Mouse (Mus musculus) stomach, embryonic 15.5 days (tissue): Measurements from ENCODE around the gene Tagln. TPM values are rescaled to one million over a fixed set of nuclear protein-coding genes. Genes with fewer than 3 reads are reported as not detected.

Experiments used
- ATAC-seq: fragments of 200-750 bp; cut with Nextera tagmentation; 2 replicates; pipeline ENCODE4 v1.8.0; 2017; ENCODE audit warnings: low read depth, moderate number of reproducible peaks, moderate TSS enrichment; ENCODE audit not compliant: insufficient read depth, low FRiP score
- H3K27ac ChIP-seq: fragments of 300-500 bp; sonication (generic); 2 replicates; pipeline ENCODE4 v1.5.1; 2015; ENCODE audit warnings: mild to moderate bottlenecking, inconsistent platforms
- H3K27me3 ChIP-seq: fragments of 300-500 bp; sonication (generic); replicated peaks from 2 replicates; pipeline ENCODE4 v1.6.1; 2015; ENCODE audit warnings: inconsistent platforms
- H3K36me3 ChIP-seq: fragments of 300-500 bp; sonication (generic); 2 replicates; pipeline ENCODE4 v1.6.1; 2015; ENCODE audit warnings: inconsistent platforms
- H3K4me1 ChIP-seq: fragments of 300-500 bp; sonication (generic); 2 replicates; pipeline ENCODE4 v1.6.1; 2015; ENCODE audit warnings: inconsistent platforms
- H3K4me2 ChIP-seq: fragments of 300-500 bp; sonication (generic); 2 replicates; pipeline ENCODE4 v1.6.1; 2015; ENCODE audit warnings: mild to moderate bottlenecking, inconsistent platforms
- H3K4me3 ChIP-seq: fragments of 300-500 bp; sonication (generic); replicated peaks from 2 replicates; pipeline ENCODE4 v1.5.1; 2015; ENCODE audit warnings: inconsistent platforms
- H3K9ac ChIP-seq: fragments of 300-500 bp; sonication (generic); 2 replicates; pipeline ENCODE4 v1.6.1; 2015; ENCODE audit warnings: inconsistent platforms
- H3K9me3 ChIP-seq: fragments of 300-500 bp; sonication (generic); 2 replicates; pipeline ENCODE4 v1.6.1; 2016; ENCODE audit warnings: inconsistent platforms
- WGBS: fragments of 180-500 bp; shearing (Covaris S2); methylation state at CpG from one replicate; pipeline ENCODE4 v1.1.7; 2015; 5-methylcytosine and 5-hydroxymethylcytosine counted together
- polyA plus RNA-seq: library from polyadenylated mRNA; unstranded; fragments of >200 nt; fragmentation: Nextera tagmentation; extraction: Ambion mirVana; gene quantifications from 2 replicates; pipeline ENCODE4 v1.2.1, GENCODE M21; 2015

Gene Tagln
- polyA plus RNA-seq, 1 experiment from 2014 or later, result 441 TPM

DNA sequence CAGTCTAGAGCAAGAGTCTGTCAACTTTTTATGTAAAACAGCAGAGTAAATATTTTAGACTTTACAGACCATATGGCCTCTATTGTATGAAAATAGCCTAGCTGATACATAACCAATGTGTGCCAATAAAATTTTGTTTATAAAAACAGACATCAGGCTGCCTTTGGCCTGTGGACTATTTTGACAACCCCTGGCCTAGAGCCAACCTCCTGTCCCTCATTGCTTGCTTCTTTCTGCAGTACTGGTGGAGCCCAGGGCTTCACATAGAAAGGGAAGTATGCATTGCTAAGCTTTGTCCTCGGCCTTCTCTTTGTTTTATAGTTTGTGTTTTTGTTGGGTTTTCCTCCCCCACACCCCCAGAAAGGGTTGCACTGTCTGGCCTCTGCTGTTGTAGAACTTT is 3.9 kb downstream of the Tagln start:
- Histone ChIP-seq H3K4me1 (peaks cover 12% of the 10 kb centered on the region; the same call in 1 of the 2 replicates), H3K27me3 (no peaks in the 10 kb centered on the region), H3K4me3 (no peak overlapping the region), H3K36me3 (peaks cover 33% of the 10 kb centered on the region), H3K9me3 (no peaks in the 10 kb centered on the region), H3K9ac (no peak overlapping the region), H3K27ac (peak overlapping the region; percentile 66), H3K4me2 (peak overlapping the region; percentile 36)
- no peak for ATAC-seq
- 41% methylated on average over 1 of the region's 1 CpGs for WGBS

- ATAC-seq, result no peak
- Histone ChIP-seq H3K4me3 (no peak overlapping the region), H3K27ac (no peak overlapping the region), H3K27me3 (no peaks in the 10 kb centered on the region), H3K36me3 (peaks cover 37% of the 10 kb centered on the region), H3K4me2 (no peak overlapping the region), H3K4me1 (peaks cover 7% of the 10 kb centered on the region; the same call in 1 of the 2 replicates), H3K9me3 (no peaks in the 10 kb centered on the region), H3K9ac (no peak overlapping the region)
- 79% methylated on average over 5 of the region's 5 CpGs for WGBS
Observed at GRCm38 (mm10) chr9:45929285-45929684, 6.6 kb downstream of the Tagln start.

GRCm38 (mm10) chr9:45919895-45920294 is 16.0 kb downstream of the Tagln start:
- peaks cover 49% of the 10 kb centered on the region for H3K36me3 ChIP-seq
- H3K4me2 ChIP-seq, result no peak overlapping the region
- no peak overlapping the region for H3K9ac ChIP-seq
- 59% methylated on average over 1 of the region's 1 CpGs for WGBS
- H3K27me3 ChIP-seq, result no peaks in the 10 kb centered on the region
- ATAC-seq, result peak; percentile 75; the same call in 1 of the 2 replicates
- H3K4me1 ChIP-seq, result peaks cover 4% of the 10 kb centered on the region; the same call in 1 of the 2 replicates
- no peaks in the 10 kb centered on the region for H3K9me3 ChIP-seq
- H3K4me3 ChIP-seq, result no peak overlapping the region
- peak overlapping the region; percentile 73 for H3K27ac ChIP-seq

- WGBS, result 77% methylated on average over 5 of the region's 5 CpGs
- H3K9me3 ChIP-seq, result no peaks in the 10 kb centered on the region
- peaks cover 57% of the 10 kb centered on the region for H3K36me3 ChIP-seq
- H3K4me2 ChIP-seq, result no peak overlapping the region
- no peak overlapping the region for H3K4me3 ChIP-seq
- peaks cover 4% of the 10 kb centered on the region; the same call in 1 of the 2 replicates for H3K4me1 ChIP-seq
- H3K27me3 ChIP-seq, result no peaks in the 10 kb centered on the region
- peak overlapping the region; percentile 46; the same call in 1 of the 2 replicates for H3K27ac ChIP-seq
- H3K9ac ChIP-seq, result no peak overlapping the region
- no peak; the same call in 1 of the 2 replicates for ATAC-seq
Observed at GRCm38 (mm10) chr9:45917041-45917934, 18.6 kb downstream of the Tagln start.

DNA sequence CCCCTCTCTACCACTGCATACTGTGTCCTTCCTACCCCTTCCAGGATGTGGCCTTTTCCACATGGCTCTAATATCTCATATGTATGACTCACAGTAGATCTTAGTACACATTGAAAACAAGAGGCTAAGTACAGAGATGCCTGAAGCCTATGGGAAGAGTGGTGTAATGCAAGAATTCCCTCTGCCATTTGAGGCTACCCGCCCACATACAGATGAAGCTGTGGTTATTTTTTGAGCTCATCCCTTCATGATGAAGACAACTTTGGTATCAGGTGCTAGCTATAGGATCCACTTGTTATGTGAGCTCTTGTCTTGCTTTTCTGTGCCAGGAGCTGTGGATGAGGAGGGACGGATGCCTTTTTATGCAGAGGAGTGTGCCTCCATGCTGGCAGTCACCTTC is 20.2 kb downstream of the Tagln start:
- Histone ChIP-seq H3K9me3 (no peaks in the 10 kb centered on the region), H3K36me3 (peaks cover 54% of the 10 kb centered on the region), H3K4me1 (peaks cover 4% of the 10 kb centered on the region; the same call in 1 of the 2 replicates), H3K4me2 (no peak overlapping the region), H3K4me3 (no peak overlapping the region), H3K27me3 (no peaks in the 10 kb centered on the region), H3K27ac (no peak overlapping the region), H3K9ac (no peak overlapping the region)
- 91% methylated on average over 2 of the region's 2 CpGs for WGBS
- no peak for ATAC-seq

GRCm38 (mm10) chr9:45911673-45912072 is 24.2 kb downstream of the Tagln start:
- no peak overlapping the region for H3K9ac ChIP-seq
- no peak overlapping the region for H3K27ac ChIP-seq
- WGBS, result 59% methylated on average over 1 of the region's 1 CpGs
- no peak overlapping the region for H3K4me3 ChIP-seq
- peaks cover 46% of the 10 kb centered on the region for H3K36me3 ChIP-seq
- no peaks in the 10 kb centered on the region for H3K9me3 ChIP-seq
- no peaks in the 10 kb centered on the region for H3K27me3 ChIP-seq
- H3K4me1 ChIP-seq, result peaks cover 7% of the 10 kb centered on the region
- ATAC-seq, result no peak
- no peak overlapping the region for H3K4me2 ChIP-seq

DNA sequence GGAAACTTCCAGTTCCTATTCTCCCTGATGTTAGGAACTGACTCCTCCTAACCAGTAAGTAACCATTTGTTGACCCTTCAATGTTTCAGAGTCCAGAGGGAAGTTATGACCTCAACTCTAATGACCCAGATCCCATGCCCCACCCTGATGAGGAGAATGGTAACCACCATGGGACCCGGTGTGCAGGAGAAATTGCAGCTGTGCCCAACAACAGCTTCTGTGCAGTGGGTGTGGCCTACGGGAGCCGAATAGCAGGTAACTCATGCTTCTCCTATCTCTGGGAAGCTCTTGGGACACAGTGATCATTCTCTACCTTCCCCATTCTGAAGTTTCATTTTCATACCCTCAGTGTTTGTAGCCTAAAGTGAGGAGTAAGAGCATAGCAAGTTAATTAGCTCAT is 24.9 kb downstream of the Tagln start:
- H3K27me3 ChIP-seq, result no peaks in the 10 kb centered on the region
- ATAC-seq, result no peak
- WGBS, result 80% methylated on average over 3 of the region's 3 CpGs
- H3K9me3 ChIP-seq, result no peaks in the 10 kb centered on the region
- H3K4me1 ChIP-seq, result peaks cover 7% of the 10 kb centered on the region
- no peak overlapping the region for H3K27ac ChIP-seq
- no peak overlapping the region for H3K4me3 ChIP-seq
- no peak overlapping the region for H3K4me2 ChIP-seq
- peaks cover 46% of the 10 kb centered on the region for H3K36me3 ChIP-seq
- H3K9ac ChIP-seq, result no peak overlapping the region

DNA sequence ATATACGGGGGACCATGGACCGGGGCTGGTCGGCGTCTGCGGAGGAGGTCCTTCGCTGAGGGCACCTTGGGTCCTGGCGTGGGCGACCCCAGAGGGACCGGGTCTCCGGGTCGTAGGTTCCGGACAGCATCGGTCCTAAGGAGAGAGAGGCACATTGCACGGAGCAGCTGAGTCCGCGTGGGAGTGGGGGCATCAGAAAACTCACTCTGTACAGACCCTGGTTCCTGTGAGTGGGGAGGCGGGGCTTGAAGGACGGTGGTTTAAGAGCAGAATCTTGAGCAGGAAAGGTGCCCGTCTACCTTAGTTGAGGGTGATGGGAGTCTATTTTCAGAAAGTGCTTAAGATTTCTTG is 28.8 kb downstream of the Tagln start:
- no peaks in the 10 kb centered on the region for H3K9me3 ChIP-seq
- H3K27me3 ChIP-seq, result no peaks in the 10 kb centered on the region
- H3K27ac ChIP-seq, result peak overlapping the region; percentile 98
- peaks cover 7% of the 10 kb centered on the region for H3K4me1 ChIP-seq
- H3K36me3 ChIP-seq, result peaks cover 22% of the 10 kb centered on the region
- peak overlapping the region; percentile 92 for H3K4me3 ChIP-seq
- WGBS, result 0% methylated on average over 19 of the region's 19 CpGs
- peak; percentile 9; the same call in 1 of the 2 replicates for ATAC-seq
- peak overlapping the region; percentile 77 for H3K4me2 ChIP-seq
- H3K9ac ChIP-seq, result peak overlapping the region; percentile 96

- Histone ChIP-seq H3K27ac (peak within 1 kb of the TSS; percentile 98), H3K9me3 (no peaks in the 10 kb centered on the region), H3K4me2 (peak within 1 kb of the TSS; percentile 77), H3K4me3 (peak within 1 kb of the TSS; percentile 92), H3K27me3 (no peaks in the 10 kb centered on the region), H3K9ac (peak within 1 kb of the TSS; percentile 96), H3K4me1 (peaks cover 7% of the 10 kb centered on the region), H3K36me3 (peaks cover 21% of the 10 kb centered on the region)
- peak; percentile 92 for ATAC-seq
- under 1% methylated on average over 76 of the region's 80 CpGs for WGBS
Observed at GRCm38 (mm10) chr9:45906355-45907077, 29.3 kb downstream of the Tagln start, which contains the start of the genes Pcsk7 and Rnf214. TSS of gene Pcsk7 (plus strand) at chr9:45906497. TSS of gene Rnf214 (minus strand) at chr9:45906911.

GRCm38 (mm10) chr9:45905811-45906237 is 30.0 kb downstream of the Tagln start:
- H3K4me2 ChIP-seq, result peak overlapping the region; percentile 77
- peak overlapping the region; percentile 98 for H3K27ac ChIP-seq
- peak overlapping the region; percentile 92 for H3K4me3 ChIP-seq
- peaks cover 15% of the 10 kb centered on the region for H3K36me3 ChIP-seq
- under 1% methylated on average over 13 of the region's 27 CpGs for WGBS
- H3K4me1 ChIP-seq, result peaks cover 7% of the 10 kb centered on the region
- H3K27me3 ChIP-seq, result no peaks in the 10 kb centered on the region
- peak overlapping the region; percentile 70 for H3K9ac ChIP-seq
- H3K9me3 ChIP-seq, result no peaks in the 10 kb centered on the region
- peak; percentile 32; the same call in 1 of the 2 replicates for ATAC-seq

GRCm38 (mm10) chr9:45905196-45905595 is 30.7 kb downstream of the Tagln start:
- Histone ChIP-seq H3K36me3 (peaks cover 9% of the 10 kb centered on the region), H3K4me3 (peak overlapping the region; percentile 92), H3K27ac (0 out of 2 replicates have a peak overlapping the region, but pooled peaks have one; percentile 98), H3K4me1 (peaks cover 7% of the 10 kb centered on the region), H3K9ac (peak overlapping the region; percentile 70; the same call in 1 of the 2 replicates), H3K27me3 (no peaks in the 10 kb centered on the region), H3K9me3 (no peaks in the 10 kb centered on the region), H3K4me2 (peak overlapping the region; percentile 77)
- no peak for ATAC-seq
- 48% methylated on average over 4 of the region's 4 CpGs for WGBS
